Mouse (Mus musculus): Measurements from ENCODE around the gene Hdac5. TPM values are rescaled to one million over a fixed set of nuclear protein-coding genes. Genes with fewer than 3 reads are reported as not detected.

Hdac5 gene
- polyA plus RNA-seq, 1 experiment from 2014 or later: 54.3 TPM

DNA sequence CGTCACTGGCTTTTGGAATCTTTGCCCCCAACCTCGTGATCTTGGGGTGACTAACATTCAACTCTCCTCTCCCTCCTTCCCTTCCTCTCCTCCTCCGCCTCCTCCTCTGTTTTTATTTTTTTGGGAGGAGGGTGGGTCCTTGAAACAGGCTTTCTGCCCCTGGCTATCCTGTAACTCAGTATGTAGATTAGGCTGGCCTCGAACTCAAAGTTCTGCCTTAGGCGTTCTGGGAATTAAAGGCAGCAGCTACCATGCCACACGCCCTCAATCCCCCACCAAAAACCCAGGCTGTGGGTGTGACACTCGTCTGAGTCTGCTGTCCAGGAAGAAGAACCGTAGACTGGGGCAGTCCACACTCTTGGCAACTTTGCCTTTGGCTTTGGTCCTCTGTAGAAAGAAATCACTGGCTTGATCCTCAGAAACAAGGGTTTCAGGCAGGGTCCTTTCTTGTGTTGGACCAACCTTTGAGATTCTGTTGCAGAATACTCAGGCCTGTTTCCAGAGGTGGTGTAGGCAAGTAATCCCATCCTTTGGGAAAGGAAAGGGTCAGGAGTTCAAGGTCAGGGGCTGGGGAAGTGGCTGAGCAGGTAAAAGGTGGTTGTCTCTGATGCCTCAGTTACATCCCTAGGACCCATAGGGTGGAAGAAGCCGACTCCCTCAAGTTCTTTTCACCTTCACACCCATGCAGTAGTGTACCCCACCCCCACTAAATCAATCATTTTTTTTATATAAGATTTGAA lies 19.6 kb upstream of the Hdac5 start:
- Histone ChIP-seq H3K4me2 (replicated peaks) (peak overlapping the region; percentile 90), H3K4me1 (replicated peaks) (peaks cover 21% of the 10 kb centered on the region), H3K36me3 (no peaks in the 10 kb centered on the region), H3K27ac (no peak overlapping the region), H3K9me3 (no peaks in the 10 kb centered on the region), H3K4me3 (replicated peaks) (peak overlapping the region; percentile 73), H3K9ac (peak overlapping the region; percentile 68), H3K27me3 (replicated peaks) (no peaks in the 10 kb centered on the region)
- no peak; the same call in 1 of the 2 replicates for ATAC-seq
- WGBS: 11% methylated on average over 9 of the region's 9 CpGs

DNA sequence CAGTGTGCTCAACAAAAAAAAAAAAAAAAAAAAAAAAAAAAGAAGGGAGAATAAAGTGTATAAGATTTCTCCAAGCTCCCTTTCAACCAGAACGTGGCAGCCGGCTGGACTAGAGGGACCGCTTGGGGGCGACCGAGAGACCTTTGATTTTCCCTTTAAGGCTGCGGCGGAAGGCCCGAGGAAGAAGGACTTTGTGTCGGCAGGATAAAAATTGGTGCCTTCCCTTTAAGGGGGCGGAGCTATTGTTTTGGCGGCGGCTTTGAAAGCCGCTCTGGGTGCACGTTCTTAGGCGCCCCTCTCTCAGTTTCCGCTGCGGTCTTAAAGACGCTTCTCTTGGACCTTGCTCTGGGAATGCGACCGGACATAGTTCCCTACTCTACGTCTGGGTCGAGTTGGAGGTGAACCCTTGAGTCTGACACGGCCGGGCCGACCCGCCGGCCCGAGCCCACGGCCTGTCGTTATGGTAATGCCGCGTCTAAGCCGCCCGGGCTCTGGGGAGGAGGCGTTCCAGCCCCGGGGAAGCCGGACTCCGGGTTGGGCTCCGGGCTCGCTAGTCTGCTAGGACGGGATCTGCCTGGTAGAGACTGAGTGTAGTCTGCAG lies 18.8 kb upstream of the Hdac5 start, which contains the start of gene BC030867:
BC030867 (plus strand) TSS at position 253 of the 601 bp plus-strand sequence.
- H3K4me2 ChIP-seq (replicated peaks): peak within 1 kb of the TSS; percentile 90
- H3K9ac ChIP-seq: peak within 1 kb of the TSS; percentile 68
- H3K36me3 ChIP-seq: no peaks in the 10 kb centered on the region
- H3K4me3 ChIP-seq (replicated peaks): peak within 1 kb of the TSS; percentile 73
- H3K9me3 ChIP-seq: no peaks in the 10 kb centered on the region
- peak; percentile 69 for ATAC-seq
- H3K27me3 ChIP-seq (replicated peaks): no peaks in the 10 kb centered on the region
- peaks cover 21% of the 10 kb centered on the region for H3K4me1 ChIP-seq (replicated peaks)
- under 1% methylated on average over 41 of the region's 41 CpGs for WGBS
- peak within 1 kb of the TSS; percentile 48; the same call in 1 of the 2 replicates for H3K27ac ChIP-seq

DNA sequence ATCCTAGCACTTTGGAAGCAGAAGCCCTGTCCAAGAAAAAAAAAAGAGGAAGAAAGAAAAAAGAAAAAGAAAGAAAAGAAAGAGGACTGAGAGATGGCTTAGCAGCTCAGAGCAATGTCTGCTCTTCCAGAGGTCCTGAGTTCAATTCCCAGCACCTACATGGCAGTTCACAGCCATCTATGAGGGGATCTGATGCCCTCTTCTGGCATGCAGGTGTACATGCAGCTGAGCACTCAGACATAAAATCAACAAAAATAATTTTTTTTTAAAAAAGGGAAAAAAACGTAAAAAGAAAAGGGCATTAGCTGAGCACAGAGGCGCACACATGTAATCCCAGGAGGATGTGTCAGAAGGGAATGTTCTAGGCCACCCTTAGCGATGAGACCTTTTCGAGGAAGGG lies 16.9 kb upstream of the Hdac5 start:
- Histone ChIP-seq H3K4me2 (replicated peaks) (no peak overlapping the region), H3K4me3 (replicated peaks) (no peak overlapping the region), H3K9ac (no peak overlapping the region), H3K36me3 (no peaks in the 10 kb centered on the region), H3K27ac (no peak overlapping the region), H3K9me3 (no peaks in the 10 kb centered on the region), H3K27me3 (replicated peaks) (no peaks in the 10 kb centered on the region), H3K4me1 (replicated peaks) (peaks cover 21% of the 10 kb centered on the region)
- no peak for ATAC-seq
- WGBS: 84% methylated on average over 4 of the region's 4 CpGs

- Histone ChIP-seq H3K27ac (peak overlapping the region; percentile 49), H3K9me3 (no peaks in the 10 kb centered on the region), H3K4me1 (replicated peaks) (peaks cover 21% of the 10 kb centered on the region), H3K9ac (no peak overlapping the region), H3K36me3 (no peaks in the 10 kb centered on the region), H3K4me2 (replicated peaks) (no peak overlapping the region), H3K27me3 (replicated peaks) (no peaks in the 10 kb centered on the region), H3K4me3 (replicated peaks) (no peak overlapping the region)
- no peak for ATAC-seq
- 66% methylated on average over 6 of the region's 6 CpGs for WGBS
Observed at GRCm38 (mm10) chr11:102246273-102246635, 16.3 kb upstream of the Hdac5 start.

DNA sequence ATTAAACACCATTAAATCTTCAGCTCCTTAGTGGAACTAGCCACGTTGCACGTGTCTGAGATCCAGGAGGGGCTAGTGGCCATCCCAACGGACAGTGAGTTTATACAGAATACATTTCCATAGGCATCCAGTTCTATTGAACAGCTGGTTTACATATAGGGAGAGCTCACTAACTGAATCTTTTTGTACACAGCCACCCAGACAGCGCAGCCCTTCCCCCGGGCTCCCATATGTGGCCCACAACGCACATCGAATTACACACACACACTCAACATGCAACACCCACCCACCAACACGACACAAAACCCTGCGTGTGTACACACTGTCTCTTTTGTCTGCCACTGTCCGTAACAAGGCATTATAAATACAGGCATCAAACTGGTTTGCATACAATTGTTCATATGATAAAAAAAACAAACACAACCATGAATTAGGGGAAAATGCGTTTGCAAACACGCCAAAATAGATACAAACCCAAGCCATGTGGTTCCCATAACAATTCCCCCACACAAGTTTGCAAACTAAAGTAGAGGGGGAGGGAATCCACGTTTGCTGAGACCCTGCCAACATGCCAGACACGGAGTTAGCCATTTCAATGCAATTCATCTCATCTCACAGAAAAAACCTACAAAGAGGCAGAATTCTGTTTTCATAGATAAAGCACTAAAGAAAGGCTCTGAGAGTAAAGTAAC lies 15.8 kb upstream of the Hdac5 start:
- ATAC-seq: no peak; the same call in 1 of the 2 replicates
- no peaks in the 10 kb centered on the region for H3K9me3 ChIP-seq
- no peaks in the 10 kb centered on the region for H3K27me3 ChIP-seq (replicated peaks)
- H3K4me1 ChIP-seq (replicated peaks): peaks cover 21% of the 10 kb centered on the region
- H3K9ac ChIP-seq: peak overlapping the region; percentile 46
- WGBS: 33% methylated on average over 14 of the region's 14 CpGs
- peak overlapping the region; percentile 49 for H3K27ac ChIP-seq
- peak overlapping the region; percentile 79 for H3K4me2 ChIP-seq (replicated peaks)
- no peaks in the 10 kb centered on the region for H3K36me3 ChIP-seq
- H3K4me3 ChIP-seq (replicated peaks): peak overlapping the region; percentile 35

DNA sequence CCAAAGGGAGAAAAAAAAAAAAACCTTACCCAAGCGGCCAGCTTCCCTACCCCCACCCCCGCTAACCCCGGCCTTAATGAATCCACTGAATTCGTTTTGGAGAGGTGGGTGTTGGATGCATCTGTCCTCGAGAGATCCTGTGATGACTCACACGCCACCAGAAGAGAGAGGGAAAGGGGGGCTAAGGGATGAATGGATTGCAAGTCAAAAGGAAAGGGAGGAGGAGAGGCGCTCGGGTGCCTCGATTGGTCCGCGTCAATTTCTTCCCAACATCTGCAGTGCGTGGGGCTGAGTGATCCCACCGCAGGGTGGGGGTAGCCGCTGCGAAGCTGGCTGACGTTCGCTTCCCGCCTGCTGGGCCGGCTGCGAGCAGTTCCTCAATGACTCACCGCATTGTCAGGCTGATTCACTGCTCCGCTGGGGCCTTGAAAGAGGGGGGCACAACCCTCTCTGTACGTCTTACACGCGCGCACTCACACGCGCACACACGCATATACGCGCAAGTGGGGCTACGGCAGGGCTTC lies 15.0 kb upstream of the Hdac5 start:
- H3K4me3 ChIP-seq (replicated peaks): peak overlapping the region; percentile 35
- H3K27me3 ChIP-seq (replicated peaks): no peaks in the 10 kb centered on the region
- H3K4me1 ChIP-seq (replicated peaks): peaks cover 21% of the 10 kb centered on the region
- no peaks in the 10 kb centered on the region for H3K36me3 ChIP-seq
- ATAC-seq: peak; percentile 80
- H3K4me2 ChIP-seq (replicated peaks): peak overlapping the region; percentile 79
- H3K27ac ChIP-seq: peak overlapping the region; percentile 49
- peak overlapping the region; percentile 46 for H3K9ac ChIP-seq
- H3K9me3 ChIP-seq: no peaks in the 10 kb centered on the region
- under 1% methylated on average over 32 of the region's 32 CpGs for WGBS

GRCm38 (mm10) chr11:102241874-102242273 lies 11.9 kb upstream of the Hdac5 start:
- Histone ChIP-seq H3K27me3 (replicated peaks) (no peaks in the 10 kb centered on the region), H3K9me3 (no peaks in the 10 kb centered on the region), H3K4me3 (replicated peaks) (no peak overlapping the region), H3K36me3 (no peaks in the 10 kb centered on the region), H3K4me1 (replicated peaks) (peaks cover 14% of the 10 kb centered on the region), H3K9ac (no peak overlapping the region), H3K27ac (no peak overlapping the region), H3K4me2 (replicated peaks) (no peak overlapping the region)
- no peak for ATAC-seq
- WGBS: 61% methylated on average over 5 of the region's 5 CpGs

DNA sequence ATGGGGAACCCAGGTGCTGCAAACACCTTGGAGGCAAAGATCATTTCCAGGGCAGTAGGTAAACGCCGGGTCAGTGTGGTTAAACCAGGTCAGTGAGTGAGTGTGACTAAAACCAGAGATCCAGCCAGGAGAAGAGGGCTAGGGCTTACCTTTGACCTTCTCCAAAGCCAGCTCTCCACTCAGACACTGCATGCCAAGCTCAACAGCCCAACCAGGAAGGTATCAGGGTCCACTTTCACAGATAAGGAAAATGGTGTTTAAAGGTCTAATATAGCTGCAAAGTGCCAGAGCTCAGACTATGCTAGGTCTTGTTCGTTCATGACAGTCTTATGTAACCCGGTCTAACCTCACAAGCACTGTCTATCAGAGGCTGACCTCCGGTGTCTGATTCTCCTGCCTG lies 11.3 kb upstream of the Hdac5 start:
- Histone ChIP-seq H3K4me1 (replicated peaks) (peaks cover 14% of the 10 kb centered on the region), H3K27ac (no peak overlapping the region), H3K36me3 (no peaks in the 10 kb centered on the region), H3K27me3 (replicated peaks) (no peaks in the 10 kb centered on the region), H3K4me2 (replicated peaks) (0 out of 2 replicates have a peak overlapping the region, but pooled peaks have one; percentile 9), H3K9me3 (no peaks in the 10 kb centered on the region), H3K9ac (no peak overlapping the region), H3K4me3 (replicated peaks) (no peak overlapping the region)
- 68% methylated on average over 5 of the region's 5 CpGs for WGBS
- peak; percentile 72 for ATAC-seq

- Histone ChIP-seq H3K9ac (no peak overlapping the region), H3K27me3 (replicated peaks) (no peaks in the 10 kb centered on the region), H3K4me2 (replicated peaks) (no peak overlapping the region), H3K4me3 (replicated peaks) (no peak overlapping the region), H3K36me3 (no peaks in the 10 kb centered on the region), H3K4me1 (replicated peaks) (peaks cover 11% of the 10 kb centered on the region), H3K9me3 (no peaks in the 10 kb centered on the region), H3K27ac (no peak overlapping the region)
- WGBS: 79% methylated on average over 6 of the region's 6 CpGs
- ATAC-seq: no peak
Observed at GRCm38 (mm10) chr11:102240636-102241035, 10.7 kb upstream of the Hdac5 start.

DNA sequence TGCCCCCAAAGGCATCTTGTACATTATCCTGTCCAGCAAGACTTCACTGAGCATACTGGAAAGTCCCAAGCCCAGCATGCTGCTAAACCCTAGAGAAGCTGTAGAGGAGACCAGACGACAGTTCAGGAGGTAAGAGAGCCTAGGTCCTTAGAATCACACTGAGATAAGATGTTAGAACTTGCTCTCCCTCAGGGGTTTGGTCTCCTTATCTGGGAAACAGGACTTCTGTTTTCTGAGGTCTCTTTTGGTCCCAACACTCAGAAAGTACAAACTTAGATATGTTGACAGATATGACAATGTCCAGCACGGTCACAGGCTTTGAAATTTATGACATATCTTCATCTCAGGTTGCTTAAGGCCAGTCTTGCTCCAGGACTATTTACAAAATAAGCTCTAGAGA lies 6.1 kb upstream of the Hdac5 start:
- H3K4me3 ChIP-seq (replicated peaks): no peak overlapping the region
- no peak overlapping the region for H3K27ac ChIP-seq
- H3K9ac ChIP-seq: no peak overlapping the region
- H3K4me1 ChIP-seq (replicated peaks): no peaks in the 10 kb centered on the region
- H3K36me3 ChIP-seq: no peaks in the 10 kb centered on the region
- H3K27me3 ChIP-seq (replicated peaks): no peaks in the 10 kb centered on the region
- WGBS: 49% methylated on average over 2 of the region's 2 CpGs
- H3K9me3 ChIP-seq: no peaks in the 10 kb centered on the region
- no peak for ATAC-seq
- no peak overlapping the region for H3K4me2 ChIP-seq (replicated peaks)

DNA sequence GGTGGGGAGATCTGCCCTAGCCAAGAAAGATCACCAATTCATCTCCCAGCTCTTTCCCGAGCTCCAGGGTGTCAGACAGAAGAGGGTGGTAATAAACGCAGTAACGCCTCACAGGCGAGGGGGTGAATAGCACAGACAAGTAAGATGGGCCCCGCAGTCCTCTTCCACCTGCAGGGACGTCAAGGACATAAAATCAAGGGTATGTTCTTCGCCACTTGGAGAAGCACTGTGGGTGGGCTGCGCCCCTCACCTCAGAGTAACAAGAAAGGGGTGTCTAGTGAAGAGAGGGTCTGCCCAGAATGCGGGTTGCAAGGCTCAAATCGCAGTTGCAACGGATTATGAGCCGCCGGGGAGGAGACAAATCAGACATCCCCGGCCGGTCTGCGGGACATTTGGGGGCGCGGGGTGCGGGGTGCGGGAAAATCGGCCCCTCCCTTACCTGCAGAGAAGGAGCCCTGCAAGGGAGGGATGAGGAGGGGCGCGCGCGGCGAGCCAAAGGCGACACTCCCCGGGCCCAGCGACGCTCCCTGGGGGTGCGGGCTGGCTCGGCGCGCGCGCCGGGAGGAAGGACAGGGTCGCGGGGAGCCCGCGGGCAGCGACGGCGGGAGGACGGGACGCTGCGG lies 524 bp downstream of the Hdac5 start:
- under 1% methylated on average over 46 of the region's 47 CpGs for WGBS
- Histone ChIP-seq H3K27me3 (replicated peaks) (no peaks in the 10 kb centered on the region), H3K4me1 (replicated peaks) (peaks cover 51% of the 10 kb centered on the region), H3K36me3 (no peaks in the 10 kb centered on the region), H3K4me2 (replicated peaks) (peak overlapping the region; percentile 90), H3K9me3 (no peaks in the 10 kb centered on the region), H3K4me3 (replicated peaks) (peak overlapping the region; percentile 86), H3K27ac (peak overlapping the region; percentile 84), H3K9ac (peak overlapping the region; percentile 83)
- peak; percentile 55 for ATAC-seq

Data from intestine, embryonic 15.5 days (tissue).